Mouse (Mus musculus): ENCODE measurements at regions not wholly inside any gene's neighbourhood (a gene's known extent, or its start where the extent isn't known, plus 50 kb on each side); places are given as distances from the start of the nearest gene placed in this dataset.

DNA sequence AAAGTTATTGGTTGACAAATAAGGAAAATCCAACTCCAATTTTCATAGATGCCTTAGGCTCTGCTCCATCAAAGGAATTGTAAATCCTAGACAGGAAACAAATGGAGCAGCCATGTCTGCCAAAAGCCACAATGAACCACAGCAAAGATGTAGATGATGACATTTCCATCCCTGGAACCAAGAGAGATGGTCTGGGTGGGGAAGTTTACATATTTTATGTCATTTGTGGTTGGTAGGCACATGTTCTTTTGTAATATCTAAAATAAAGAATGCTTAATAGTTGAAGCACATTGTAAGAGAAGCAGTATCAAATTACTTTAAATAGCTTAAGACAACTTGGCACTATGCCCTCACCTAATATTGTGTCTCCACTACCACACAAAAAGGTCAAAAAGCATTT is 443.2 kb downstream of the Tmem135 start:
- Histone ChIP-seq H3K36me3 (ENCODE audit: insufficient read depth, low read length) (no peaks in the 10 kb centered on the region), H3K27me3 (ENCODE audit: insufficient read depth, low read length) (no peaks in the 10 kb centered on the region), H3K9me3 (ENCODE audit: low read length) (no peaks in the 10 kb centered on the region), H3K4me1 (ENCODE audit: insufficient read depth, low read length) (no peaks in the 10 kb centered on the region), H3K4me3 (ENCODE audit: low read depth, low read length) (no peak overlapping the region), H3K9ac (replicated peaks; ENCODE audit: low read length, poor library complexity, severe bottlenecking) (no peak overlapping the region), H3K27ac (ENCODE audit: low read depth, low read length) (no peak overlapping the region), H3K4me2 (ENCODE audit: low read depth, low read length, poor library complexity, severe bottlenecking) (no peak overlapping the region)
- DNase-seq (ENCODE audit: low spot score) (no peak), ATAC-seq (ENCODE audit: low FRiP score) (no peak)
- TF ChIP-seq CTCF (IDR thresholded peaks at IDR 0.05), result no peak

GRCm38 (mm10) chr7:88960190-88960589 is 443.8 kb downstream of the Tmem135 start:
- H3K27me3 ChIP-seq (ENCODE audit: insufficient read depth, low read length), result no peaks in the 10 kb centered on the region
- DNase-seq (ENCODE audit: low spot score) (no peak), ATAC-seq (ENCODE audit: low FRiP score) (no peak)
- H3K4me1 ChIP-seq (ENCODE audit: insufficient read depth, low read length), result no peaks in the 10 kb centered on the region
- 62% methylated on average over 4 of the region's 4 CpGs for WGBS
- H3K27ac ChIP-seq (ENCODE audit: low read depth, low read length), result no peak overlapping the region
- no peak overlapping the region for H3K4me3 ChIP-seq (ENCODE audit: low read depth, low read length)
- H3K36me3 ChIP-seq (ENCODE audit: insufficient read depth, low read length), result no peaks in the 10 kb centered on the region
- TF ChIP-seq CTCF (IDR thresholded peaks at IDR 0.05), result no peak
- H3K9ac ChIP-seq (replicated peaks; ENCODE audit: low read length, poor library complexity, severe bottlenecking), result no peak overlapping the region
- H3K9me3 ChIP-seq (ENCODE audit: low read length), result no peaks in the 10 kb centered on the region
- no peak overlapping the region for H3K4me2 ChIP-seq (ENCODE audit: low read depth, low read length, poor library complexity, severe bottlenecking)

DNA sequence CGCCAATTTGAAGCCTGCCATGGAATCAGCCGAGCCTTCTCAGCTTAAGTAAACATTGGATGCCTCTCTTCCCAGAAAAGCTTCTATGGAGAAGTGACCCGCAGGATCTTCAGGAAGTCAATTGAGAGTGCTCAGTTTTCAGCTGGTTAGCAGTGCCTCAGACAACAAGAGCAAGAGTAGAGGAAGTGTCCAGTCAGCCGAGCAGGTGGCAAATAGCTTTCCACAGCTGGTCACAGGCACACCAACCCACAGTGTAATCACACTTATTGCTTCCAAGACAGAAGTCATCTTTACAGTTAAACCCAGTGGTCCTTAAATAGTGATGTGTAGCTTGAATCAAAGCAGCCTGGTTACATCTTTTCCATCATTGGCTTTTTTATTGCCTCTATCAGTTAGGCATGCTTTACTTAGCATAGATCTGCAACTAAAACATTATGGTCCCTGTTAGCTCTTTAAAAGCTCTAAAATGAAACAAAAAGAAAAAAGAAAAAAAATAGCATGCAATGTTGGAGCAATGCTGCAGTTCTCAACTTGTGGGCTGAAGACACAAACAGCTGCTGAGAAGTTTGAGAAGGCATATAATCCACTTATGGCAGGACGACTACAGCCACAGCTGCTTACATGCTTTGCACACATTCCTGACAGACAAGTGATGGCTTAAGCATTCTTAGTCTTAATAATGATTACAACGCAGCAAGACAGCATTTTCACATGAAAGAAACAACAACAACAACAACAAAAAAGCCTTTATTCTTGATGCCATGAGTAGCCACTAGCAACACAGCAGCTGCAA is 444.5 kb downstream of the Tmem135 start:
- H3K36me3 ChIP-seq (ENCODE audit: insufficient read depth, low read length), result no peaks in the 10 kb centered on the region
- DNase-seq (ENCODE audit: low spot score), result no peak
- no peak overlapping the region for H3K4me3 ChIP-seq (ENCODE audit: low read depth, low read length)
- no peaks in the 10 kb centered on the region for H3K27me3 ChIP-seq (ENCODE audit: insufficient read depth, low read length)
- ATAC-seq (ENCODE audit: low FRiP score), result no peak
- no peak overlapping the region for H3K4me2 ChIP-seq (ENCODE audit: low read depth, low read length, poor library complexity, severe bottlenecking)
- H3K9me3 ChIP-seq (ENCODE audit: low read length), result no peaks in the 10 kb centered on the region
- no peaks in the 10 kb centered on the region for H3K4me1 ChIP-seq (ENCODE audit: insufficient read depth, low read length)
- WGBS, result 54% methylated on average over 6 of the region's 6 CpGs
- H3K27ac ChIP-seq (ENCODE audit: low read depth, low read length), result no peak overlapping the region
- H3K9ac ChIP-seq (replicated peaks; ENCODE audit: low read length, poor library complexity, severe bottlenecking), result no peak overlapping the region
- TF ChIP-seq CTCF (IDR thresholded peaks at IDR 0.05), result no peak

DNA sequence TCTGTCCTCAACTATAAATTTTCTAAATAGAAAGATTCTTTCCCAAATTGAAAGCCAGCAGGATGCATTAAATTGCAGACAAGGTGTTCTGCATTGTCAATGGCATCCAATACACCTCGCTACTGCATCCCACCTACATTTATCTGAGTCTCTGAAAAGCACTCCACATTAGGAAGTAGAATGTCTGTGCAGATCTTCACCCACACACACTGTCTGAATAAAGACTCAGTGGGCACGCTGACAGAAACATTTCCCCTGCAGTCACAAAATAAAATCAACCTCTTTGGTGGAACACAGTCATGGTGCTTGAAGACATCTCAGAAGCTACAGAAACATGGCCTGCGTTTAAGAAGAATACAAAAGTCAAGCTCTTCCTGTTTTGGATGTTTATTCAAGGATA is 449.0 kb downstream of the Tmem135 start:
- DNase-seq (ENCODE audit: low spot score) (no peak), ATAC-seq (ENCODE audit: low FRiP score) (no peak)
- no peak for TF ChIP-seq CTCF (IDR thresholded peaks at IDR 0.05)
- Histone ChIP-seq H3K27ac (ENCODE audit: low read depth, low read length) (no peak overlapping the region), H3K4me1 (ENCODE audit: insufficient read depth, low read length) (no peaks in the 10 kb centered on the region), H3K9ac (replicated peaks; ENCODE audit: low read length, poor library complexity, severe bottlenecking) (no peak overlapping the region), H3K36me3 (ENCODE audit: insufficient read depth, low read length) (no peaks in the 10 kb centered on the region), H3K9me3 (ENCODE audit: low read length) (no peaks in the 10 kb centered on the region), H3K4me3 (ENCODE audit: low read depth, low read length) (no peak overlapping the region), H3K27me3 (ENCODE audit: insufficient read depth, low read length) (no peaks in the 10 kb centered on the region), H3K4me2 (ENCODE audit: low read depth, low read length, poor library complexity, severe bottlenecking) (no peak overlapping the region)
- WGBS, result 79% methylated on average over 3 of the region's 3 CpGs

GRCm38 (mm10) chr7:88945338-88945737 is 458.7 kb downstream of the Tmem135 start:
- Histone ChIP-seq H3K9ac (replicated peaks; ENCODE audit: low read length, poor library complexity, severe bottlenecking) (no peak overlapping the region), H3K36me3 (ENCODE audit: insufficient read depth, low read length) (no peaks in the 10 kb centered on the region), H3K4me3 (ENCODE audit: low read depth, low read length) (no peak overlapping the region), H3K27ac (ENCODE audit: low read depth, low read length) (no peak overlapping the region), H3K27me3 (ENCODE audit: insufficient read depth, low read length) (no peaks in the 10 kb centered on the region), H3K9me3 (ENCODE audit: low read length) (no peaks in the 10 kb centered on the region), H3K4me2 (ENCODE audit: low read depth, low read length, poor library complexity, severe bottlenecking) (no peak overlapping the region), H3K4me1 (ENCODE audit: insufficient read depth, low read length) (no peaks in the 10 kb centered on the region)
- no peak for ATAC-seq (ENCODE audit: low FRiP score)
- no peak for DNase-seq (ENCODE audit: low spot score)
- TF ChIP-seq CTCF (IDR thresholded peaks at IDR 0.05), result no peak

DNA sequence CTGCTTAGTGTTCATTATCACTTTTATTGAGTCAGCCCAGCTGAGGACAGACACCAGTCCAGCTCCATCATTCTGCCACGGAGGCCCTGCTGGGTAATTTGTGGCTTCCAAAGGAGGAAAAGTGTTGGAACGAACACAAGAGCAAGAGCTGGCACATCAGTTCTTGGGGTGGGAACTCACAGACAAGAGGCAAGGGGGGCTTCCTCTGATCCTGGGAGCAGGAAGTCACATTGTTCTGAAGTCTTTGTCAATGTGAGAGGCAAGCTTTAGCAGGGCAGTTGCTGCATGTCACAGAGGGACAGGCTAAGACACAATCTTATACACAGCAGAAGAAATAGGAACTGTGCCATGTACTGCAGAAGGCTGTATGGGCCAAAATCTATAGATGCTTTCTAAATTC is 459.1 kb downstream of the Tmem135 start:
- no peak for DNase-seq (ENCODE audit: low spot score)
- Histone ChIP-seq H3K27ac (ENCODE audit: low read depth, low read length) (no peak overlapping the region), H3K9ac (replicated peaks; ENCODE audit: low read length, poor library complexity, severe bottlenecking) (no peak overlapping the region), H3K4me2 (ENCODE audit: low read depth, low read length, poor library complexity, severe bottlenecking) (no peak overlapping the region), H3K9me3 (ENCODE audit: low read length) (no peaks in the 10 kb centered on the region), H3K36me3 (ENCODE audit: insufficient read depth, low read length) (no peaks in the 10 kb centered on the region), H3K27me3 (ENCODE audit: insufficient read depth, low read length) (no peaks in the 10 kb centered on the region), H3K4me1 (ENCODE audit: insufficient read depth, low read length) (no peaks in the 10 kb centered on the region), H3K4me3 (ENCODE audit: low read depth, low read length) (no peak overlapping the region)
- ATAC-seq (ENCODE audit: low FRiP score), result no peak
- WGBS, result 70% methylated on average over 2 of the region's 2 CpGs
- TF ChIP-seq CTCF (IDR thresholded peaks at IDR 0.05), result no peak
